Mouse (Mus musculus) fat pad, adult 2 months (tissue): ENCODE measurements around the gene Jam2.
A peak's percentile ranks its signal among the peaks of the same experiment; 100 is the strongest.

Source experiments
- DNase-seq: peaks from one replicate; pipeline ENCODE4 v3.0.0-alpha.2; 2011; ENCODE audit warnings: low read depth, low spot score; ENCODE audit errors: extremely low read depth

Jam2 gene

DNA sequence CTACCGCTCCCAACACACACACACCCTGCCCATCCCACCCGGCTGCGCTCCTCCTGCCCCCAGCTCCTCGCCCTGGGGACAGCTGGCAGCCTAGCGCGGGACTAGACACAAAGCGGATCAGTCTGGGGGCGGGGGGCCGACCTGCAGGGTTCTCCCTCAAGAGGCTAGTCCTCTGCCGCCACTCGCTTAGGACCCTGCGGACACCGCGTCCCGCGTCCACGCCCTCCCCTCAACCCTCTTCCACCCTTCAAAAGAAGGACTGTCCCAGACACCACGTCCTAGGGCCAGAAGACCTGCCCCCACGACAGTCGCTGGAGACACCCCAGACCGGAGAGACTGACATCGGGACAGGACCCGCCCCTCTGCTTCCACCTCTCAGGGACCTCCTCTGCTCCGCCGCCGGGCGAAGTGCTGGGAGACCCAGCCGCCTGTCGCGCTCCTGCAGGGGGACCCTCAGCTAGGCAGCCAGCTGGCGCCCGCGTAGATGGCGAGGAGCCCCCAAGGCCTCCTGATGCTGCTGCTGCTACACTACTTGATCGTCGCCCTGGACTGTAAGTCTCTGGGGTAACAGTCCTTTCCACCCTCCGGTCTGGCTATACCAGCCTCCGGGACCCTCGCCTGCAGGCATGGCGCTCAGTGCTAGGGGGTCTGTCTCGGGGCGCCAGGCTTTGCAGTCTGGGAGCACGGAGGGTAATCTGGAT, at the start of gene Jam2:
TSS of gene Jam2 (plus strand) at position 121 of the 701 bp plus-strand sequence.
- no peak for DNase-seq

DNA sequence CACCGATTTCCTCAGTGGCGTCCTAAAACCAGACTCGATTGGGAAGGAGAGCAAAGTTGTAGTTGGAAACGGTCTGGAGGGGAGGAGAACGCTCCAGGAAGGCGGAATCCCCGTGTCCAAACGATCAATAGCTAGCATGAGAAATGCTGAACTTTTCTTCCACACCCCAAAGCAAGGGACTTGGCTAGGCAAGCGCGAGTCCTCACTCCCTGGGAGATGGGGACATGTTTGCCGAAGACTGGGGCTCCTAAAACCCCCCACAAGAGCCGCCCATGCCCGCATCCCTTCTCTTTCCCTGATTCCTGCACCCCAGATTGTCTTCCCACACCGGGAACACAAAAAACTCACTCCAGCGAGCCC, 39.1 kb upstream of the Jam2 start:
- DNase-seq: no peak

DNA sequence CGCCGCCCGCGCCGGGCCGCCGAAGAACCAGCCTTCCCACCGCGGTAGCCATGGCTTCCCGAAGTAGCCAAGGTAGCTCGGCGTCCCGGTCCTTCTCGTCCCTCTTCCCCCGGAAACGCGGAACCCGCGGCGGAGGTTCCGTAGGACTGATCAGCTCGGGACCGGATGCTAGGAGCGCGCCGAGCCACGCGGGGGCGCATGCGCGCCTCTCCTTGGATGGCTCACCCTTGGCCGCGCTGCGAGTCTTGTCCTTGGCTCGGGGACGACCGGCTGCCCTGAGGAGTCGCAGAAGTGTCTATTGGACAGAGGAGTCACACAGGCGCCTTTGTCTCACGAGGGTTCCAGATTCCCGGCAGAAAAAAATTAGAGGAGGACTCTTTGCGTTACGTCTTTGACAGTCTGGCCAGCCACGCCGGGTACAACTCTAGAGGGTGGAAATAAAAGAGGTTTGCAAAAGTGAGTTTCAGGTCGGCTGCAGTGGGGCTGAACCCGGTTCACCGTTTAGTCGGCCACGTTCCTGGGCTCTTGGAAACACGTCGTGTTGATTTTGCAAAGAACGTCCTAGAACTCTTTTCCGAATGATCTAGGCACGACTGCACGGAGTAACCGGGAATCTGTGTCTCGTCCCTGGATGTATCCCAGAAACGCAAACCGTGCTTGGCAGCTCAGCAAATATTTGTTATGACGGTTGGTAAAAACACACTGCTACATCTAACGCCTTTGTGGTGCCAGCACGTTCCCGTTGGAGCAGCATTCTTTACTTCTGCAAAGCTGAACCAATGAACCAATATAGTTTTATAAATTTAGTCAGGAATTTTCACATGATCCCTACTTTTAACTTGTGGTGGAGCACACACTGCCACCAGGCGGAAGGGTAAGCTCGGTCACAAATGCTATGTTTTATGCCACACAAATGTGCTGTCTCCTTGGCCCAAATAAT, 38.5 kb upstream of the Jam2 start, which contains the start of gene Mrpl39:
TSS of gene Mrpl39 (minus strand) at position 577 of the 940 bp plus-strand sequence.
- peak; percentile 37 for DNase-seq

DNA sequence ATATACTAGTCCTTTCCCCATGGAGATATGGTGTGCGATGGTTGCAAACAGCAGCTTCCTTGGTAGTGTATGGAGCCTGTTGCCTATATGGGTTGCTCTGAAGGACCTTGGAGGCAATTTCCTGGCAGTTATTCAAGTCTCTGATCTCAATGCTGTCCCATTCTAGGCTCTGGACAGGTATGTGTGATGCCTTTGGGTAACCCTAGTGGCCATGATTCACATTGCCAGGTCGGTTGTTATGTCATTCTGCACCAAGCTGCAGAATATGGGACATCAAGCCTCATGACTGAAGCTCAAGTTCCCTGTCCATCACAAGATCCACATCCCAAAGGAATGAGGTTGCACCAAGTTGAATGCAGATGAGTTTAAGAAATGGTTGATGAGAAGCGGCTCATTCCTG, 36.6 kb upstream of the Jam2 start:
- DNase-seq: no peak

DNA sequence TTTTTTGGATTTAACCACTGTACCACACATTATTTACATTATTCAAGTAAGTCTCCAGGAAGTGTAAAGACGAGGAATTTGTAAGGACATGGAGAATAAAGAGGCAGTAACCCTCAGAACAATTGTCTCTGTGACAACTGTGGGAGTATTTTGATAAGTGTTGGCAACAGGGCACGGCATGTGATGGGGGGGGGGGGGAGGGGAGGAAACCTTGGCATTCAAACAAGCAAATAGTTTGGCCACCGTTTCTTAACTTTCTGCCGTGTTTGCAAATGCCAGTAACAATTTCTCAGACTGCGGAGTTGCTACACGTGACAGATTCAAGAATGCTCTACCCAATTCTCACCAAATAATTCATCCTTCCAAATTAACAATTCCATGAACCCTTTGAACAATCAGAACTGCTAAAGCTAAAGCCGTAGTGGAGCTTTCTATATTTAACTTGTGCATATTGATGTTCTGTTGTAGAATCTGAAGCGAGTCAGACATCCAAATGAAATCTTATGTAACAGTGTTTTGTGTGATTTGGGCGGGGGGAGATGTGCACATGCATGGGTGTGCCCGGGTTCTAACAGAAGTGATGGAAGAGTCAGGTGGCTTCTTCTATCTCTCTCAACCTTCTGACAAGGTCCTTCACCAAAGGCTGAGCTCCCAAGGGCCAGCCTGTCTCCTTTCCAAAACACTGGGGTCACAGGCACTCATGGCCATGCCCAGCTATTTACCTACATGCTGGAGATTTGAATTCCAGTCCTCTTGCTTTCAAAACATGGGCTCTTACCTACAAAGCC, 29.0 kb upstream of the Jam2 start:
- DNase-seq: no peak

DNA sequence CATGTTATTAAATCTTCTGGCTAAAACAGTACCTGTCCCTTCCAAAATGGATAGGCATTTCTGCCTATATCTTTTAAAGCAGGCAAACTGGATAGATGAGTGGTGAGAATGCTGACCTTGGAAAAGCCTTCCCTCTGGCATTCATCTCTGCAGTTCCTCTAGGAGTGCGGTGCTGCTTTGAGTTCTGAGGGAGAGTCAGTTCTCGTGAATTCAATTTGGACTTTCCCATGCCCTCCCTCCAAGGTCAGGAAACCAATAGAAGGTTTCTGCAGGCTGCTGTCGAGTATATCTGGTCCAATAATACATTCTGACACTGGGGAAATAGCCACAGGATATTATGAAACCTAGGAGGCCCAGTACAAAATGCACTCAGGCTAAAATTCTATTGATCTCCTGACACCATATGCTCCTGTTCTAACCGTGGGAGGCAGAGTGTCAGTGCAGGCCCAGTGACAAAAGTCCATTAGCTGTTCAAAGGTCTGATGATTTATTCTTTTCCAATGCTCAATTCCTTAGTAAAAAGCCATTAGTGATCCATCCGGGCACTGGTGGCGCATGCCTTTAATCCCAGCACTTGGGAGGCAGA, 28.1 kb upstream of the Jam2 start:
- no peak for DNase-seq

DNA sequence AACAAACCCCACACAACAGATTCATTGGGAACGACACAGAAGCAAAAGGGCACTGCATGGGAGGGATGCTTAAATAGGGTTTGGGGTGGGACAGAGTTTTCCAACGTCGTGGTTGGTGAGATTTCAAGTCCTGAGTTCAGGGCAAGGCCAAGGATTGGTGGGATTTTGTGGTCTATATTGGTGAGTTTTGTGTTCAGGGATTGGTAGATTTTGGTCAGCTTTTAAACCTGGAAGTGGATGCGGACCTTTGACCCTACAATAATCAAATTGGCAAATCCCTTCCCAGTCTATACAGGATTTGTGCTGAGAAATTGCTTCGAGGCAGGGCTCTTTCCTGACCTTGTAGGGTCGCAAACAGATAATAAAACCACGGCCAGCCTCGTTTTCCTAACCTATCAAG, 6.0 kb upstream of the Jam2 start:
- DNase-seq: no peak

DNA sequence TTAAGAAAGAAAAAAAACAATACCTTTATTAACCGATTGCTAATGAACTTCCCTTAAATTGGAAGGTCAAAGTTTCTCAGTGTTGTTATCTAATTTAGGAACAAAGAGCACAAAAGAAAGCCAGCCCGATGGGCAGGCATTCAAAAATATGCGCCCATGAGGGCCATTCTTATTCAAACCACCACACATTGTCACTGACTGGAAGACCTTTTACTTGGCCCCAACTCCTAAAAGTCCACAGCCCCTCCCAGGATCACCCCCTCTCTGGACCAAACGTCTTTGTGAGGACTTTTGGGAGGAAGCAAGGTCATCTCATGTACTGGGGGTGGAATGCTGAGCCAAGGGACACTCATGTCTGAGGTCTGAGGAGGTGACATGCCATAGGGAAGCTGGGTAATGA, 4.7 kb upstream of the Jam2 start:
- DNase-seq: no peak

DNA sequence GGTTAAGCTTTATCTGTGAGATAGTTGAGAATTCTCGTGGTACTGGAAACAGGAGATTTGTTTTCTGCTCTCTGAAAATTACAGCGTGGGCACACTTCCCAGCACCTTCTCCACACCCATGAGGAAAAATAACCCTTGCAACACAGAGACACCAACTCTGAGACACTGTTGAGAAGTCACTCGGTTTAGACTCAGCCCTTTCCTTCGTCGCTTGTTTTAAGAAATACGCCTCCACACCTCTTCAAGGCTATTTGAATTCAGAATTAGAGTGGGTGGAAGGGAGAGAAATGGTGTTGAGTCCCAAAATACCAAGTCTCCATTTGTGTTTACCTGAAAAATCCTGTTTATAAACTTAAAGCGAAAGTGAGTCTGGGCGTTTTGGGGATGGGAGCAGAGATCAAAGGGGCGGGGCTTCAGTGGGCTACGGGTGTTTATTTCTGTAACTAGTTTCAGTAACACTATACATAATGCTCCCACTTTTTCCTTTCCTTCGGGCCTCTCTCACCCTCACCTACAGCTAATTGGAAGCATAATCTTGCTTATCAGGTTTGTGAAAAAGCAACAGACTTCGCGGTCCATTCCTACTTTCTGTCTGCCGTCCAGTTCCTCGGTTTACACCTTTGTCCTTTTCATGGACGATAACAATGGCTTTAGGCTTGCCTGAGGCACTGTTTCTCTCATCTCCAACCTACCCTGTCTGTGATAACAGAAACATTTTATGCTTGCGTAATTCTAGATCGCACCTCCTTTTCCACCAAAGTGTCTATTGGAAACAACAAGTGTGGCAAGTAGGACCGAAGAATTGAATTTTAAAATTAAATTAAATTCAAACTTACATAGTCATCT, 4.1 kb upstream of the Jam2 start:
- no peak for DNase-seq

DNA sequence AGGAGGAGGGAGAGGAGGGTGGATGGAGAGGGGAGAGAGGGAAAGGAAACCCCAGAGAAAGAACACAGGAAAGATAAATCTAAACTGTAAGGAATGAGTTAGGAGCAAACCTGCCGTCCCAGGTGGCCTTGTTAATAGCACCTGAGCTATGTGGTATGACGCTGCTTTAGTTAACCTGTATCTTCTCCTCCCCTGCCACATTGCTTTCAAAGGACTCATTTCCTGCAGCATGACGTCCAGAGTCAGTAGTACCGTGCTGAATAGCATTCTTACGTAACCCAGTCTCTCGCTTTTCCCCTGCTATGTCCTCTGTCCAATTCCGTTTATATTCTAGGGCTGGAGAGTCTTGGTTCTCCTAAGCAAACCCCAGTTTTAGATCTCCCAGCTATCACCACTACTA, 3.0 kb upstream of the Jam2 start:
- no peak for DNase-seq

DNA sequence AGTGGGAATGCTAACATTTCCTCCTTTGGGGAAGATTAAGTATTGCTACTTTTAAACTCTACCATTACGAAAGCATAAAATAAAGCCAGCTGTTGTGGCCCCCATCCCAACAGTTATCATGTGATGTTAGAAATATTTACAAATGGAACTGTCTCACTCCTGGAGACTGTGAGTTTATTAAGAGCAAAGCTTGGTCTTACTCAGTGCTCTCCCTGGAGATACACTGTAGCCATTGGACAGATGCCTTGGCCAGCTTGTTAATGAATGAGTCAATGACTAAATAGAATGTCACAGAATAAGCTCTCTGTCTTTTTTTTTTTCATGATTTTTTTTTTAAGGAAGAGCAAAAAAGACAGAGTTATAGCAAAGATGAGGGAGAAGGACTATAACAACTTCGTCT, 2.5 kb upstream of the Jam2 start:
- no peak for DNase-seq

DNA sequence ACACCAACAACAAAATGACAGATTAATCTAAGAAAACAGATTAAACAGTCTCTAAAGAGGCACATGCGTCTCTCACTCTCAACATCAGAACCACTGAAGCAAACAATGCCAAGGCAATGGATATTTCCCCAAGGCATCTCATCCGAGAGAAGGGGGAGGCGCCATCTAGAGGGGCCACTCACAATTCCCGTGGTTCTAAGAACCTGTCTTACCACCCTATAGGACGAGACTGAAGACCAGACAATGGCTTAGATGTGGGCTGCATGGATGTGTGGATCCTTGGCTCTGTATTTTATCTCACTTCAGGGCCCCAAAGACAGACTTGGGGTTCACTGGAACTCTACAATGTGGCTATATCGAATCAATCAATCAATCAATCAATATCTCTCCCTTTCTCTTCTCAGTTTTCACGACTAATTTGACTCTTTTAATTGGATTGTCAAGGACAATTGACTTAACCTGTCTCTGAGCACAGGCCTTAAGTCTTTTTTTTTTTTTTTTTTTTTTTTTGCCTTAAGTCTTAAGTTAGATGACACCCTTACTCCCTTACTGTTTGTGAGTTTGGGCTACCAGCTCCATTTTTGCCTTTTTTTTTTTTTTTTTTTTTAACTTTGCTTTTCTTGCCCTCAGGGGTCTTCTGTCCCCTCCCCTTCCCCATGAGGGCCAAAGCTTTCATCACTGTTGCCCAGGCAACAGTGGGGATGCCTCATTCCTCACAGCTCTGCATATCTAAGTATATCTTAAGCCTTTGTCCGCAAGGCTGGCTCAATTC, 1.2 kb upstream of the Jam2 start:
- no peak for DNase-seq

DNA sequence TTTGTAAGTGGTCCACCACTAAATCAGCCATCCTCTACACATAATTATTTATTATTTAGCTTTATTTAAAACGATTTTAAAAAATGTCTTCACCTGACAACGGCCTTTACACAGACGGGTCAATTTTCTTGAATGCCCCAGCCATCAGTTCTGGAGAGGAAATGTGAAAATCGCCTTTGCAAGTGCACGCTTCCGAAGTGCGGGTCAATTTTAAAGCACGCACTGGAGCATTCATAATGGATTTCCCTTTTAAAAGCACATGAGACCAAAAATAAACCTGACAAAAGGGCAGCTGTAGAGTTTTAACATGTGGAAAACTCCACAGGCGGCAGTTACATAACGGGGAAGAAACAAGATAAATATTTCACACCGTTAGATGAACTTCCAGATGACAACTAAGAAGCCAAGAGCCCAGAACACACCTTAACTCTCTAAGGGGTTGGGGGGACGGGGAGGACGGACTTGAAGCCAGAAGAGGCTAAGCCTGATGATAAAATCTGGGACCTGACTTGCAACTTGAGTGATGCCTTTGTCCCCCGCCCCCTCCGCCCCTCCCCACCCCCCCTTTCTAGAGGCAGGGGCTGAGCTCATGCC, 558 bp upstream of the Jam2 start:
- DNase-seq: no peak

DNA sequence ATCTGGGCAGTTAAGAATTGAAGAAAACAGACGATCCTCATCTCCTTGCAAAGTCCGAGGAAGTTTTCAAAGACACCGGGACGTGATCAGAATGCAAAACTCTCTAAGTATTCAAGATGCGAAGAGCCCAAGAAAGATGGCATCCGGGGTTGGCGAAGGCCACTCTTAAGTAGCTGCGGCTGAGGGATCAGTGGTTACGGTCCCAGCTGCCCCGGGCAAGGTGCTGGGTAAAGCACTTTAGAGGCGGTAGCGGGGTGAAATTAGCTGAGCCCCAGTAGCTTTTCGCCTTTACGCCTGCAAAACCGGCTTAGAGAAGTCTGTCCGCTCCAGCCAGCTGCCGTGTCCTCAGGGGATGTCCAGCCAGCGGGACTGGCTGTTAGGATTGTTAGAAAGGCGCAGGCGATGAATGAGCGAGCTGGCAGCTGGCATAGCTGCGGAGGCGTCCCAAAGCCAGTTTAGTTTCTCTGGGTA, 873 bp downstream of the Jam2 start:
- peak; percentile 31 for DNase-seq

DNA sequence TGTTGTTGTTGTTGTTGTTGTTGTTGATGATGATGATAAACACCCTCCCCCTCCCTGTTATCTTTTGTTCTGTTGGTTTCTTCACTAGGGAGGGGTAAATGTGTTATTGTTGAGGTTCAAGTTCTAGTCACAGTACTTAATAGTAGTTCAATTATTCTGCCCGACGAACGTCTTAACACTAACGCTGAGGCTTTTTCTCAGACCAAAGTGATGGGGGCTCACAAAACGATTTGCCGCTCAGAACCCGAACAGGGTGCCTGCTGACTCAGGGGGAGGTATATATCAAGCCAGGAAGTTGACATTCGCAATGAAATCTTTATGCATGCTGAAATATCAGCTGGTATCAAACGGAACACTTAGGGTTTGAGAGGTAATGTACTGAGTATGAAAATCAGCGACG, 1.4 kb downstream of the Jam2 start:
- no peak for DNase-seq

DNA sequence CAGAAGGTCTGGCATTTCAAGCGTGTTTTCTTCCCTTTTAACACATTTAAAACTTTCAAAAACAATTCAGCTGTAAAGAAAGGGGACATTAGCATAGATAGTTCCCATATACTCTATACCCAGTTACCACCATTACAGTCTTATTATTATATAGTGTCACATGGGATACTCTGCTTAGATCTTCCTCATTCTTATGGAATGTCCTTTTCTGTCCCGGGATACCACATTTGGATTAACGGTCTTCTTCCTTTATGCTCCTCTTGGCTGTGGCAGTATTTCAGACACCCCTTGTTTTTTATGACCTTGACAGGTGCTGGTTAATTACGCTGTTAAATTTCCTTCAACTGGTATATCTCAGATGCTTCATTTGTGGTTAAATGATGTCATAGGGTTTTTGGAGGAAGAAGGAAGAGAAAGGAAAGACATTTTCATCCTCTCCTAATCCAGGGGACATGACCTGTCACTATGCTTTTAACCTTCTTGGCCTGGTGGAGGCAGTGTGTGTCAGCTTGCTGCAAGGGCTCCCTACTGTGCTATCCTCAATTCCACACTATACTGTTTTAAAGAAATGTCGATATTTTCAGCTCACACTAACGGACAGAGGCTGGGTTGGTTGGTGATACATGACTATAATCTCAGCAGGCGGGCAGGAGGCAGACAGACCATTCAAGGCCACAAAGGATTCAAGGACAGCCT, 2.3 kb downstream of the Jam2 start:
- DNase-seq: no peak

DNA sequence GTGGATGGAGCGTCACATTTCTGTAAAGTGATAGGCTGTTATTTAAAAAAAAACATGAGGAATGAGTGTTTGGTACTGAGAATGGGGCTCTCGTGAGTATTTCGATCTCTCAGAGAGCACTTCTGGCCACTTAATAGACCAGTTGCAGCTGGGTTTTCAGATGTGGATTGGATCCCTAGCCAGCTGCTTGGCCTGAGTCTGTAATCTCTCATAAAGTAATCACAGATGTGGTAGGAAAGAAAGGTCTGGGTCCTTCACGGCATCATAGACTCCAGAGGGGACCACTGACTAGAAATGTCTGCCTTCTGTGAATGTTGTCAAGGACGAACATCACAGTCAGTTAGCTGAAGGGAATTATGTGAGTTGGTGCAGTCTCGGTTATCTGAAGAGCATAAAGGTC, 4.5 kb downstream of the Jam2 start:
- no peak for DNase-seq

DNA sequence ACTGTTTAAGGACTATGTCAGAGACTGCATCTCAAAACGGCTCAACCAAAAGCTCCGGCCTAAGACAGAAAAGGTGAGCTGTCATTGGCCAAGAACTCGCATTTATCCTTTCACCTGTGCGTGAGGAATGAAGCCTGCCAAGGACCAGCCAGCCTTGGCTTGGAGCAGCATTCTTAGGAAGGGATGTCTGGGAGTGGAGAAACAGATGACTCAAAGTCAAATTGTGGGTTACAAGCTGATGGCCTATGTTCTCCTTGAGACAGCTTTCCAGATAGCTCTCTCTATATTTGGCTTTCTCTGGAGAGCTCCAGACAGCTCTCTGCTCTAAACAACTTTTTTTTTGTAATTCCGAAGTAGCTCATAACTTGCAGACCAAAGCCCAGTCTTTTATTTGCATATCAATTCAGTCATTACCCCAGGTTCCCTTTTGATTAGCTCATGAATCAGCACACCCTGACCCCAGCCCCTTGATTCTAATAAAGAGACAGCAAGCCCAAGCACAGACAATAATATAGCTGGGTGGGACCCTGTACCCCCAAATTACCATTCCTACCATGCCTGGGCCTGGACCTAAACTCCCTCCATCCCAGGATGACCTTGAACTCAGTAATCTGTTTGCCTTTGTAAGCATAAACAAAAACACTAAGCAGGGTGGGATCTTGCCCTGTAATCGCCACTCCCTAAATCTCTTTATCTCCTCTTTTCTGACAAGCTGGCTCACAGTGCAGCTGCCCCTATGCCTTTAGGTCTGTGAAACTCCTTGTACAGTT, 5.1 kb downstream of the Jam2 start:
- DNase-seq: no peak
